Mouse (Mus musculus): ENCODE measurements around the gene Spryd3. TPM values are rescaled to one million over a fixed set of nuclear protein-coding genes. Genes with fewer than 3 reads are reported as not detected.

Gene Spryd3
- total and polyA plus RNA-seq, 3 experiments, result 13.4 to 23.1 (median 14.2) TPM

DNA sequence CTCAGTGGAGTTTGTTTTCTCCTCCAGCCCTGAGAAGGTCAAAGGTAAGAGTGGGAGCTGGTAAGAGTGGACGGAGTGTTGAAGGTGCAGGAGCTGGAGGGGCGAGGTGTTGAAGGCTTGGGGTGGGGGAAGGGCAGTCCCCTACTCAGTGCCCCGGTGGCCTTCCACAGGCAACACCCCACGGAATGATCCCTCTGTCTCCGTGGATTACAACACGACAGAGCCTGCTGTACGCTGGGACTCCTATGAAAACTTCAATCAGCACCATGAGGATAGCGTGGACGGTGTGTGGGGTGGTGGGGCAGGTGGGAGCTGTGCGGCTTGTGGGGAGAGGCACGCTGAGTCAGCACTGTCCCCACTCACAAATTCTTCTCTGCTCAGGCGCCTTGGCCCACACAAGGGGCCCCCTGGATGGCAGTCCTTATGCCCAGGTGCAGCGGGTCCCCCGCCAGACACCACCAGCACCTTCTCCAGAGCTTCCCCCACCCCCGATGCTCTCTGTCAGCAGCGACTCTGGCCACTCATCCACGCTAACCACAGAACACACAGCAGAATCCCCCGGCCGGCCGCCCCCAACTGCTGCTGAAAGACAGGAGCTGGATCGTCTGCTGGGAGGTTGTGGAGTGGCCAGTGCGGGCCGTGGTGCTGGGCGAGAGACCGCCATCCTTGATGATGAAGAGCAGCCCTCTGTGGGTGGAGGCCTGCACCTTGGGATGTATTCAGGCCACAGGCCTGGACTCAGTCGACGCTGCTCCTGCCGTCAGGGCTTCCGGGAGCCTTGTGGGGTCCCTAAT lies 25.1 kb downstream of the Spryd3 start:
- Histone ChIP-seq H3K9ac (ENCODE audit: low read depth, low read length) (no peak overlapping the region), H3K27ac (no peak overlapping the region), H3K36me3 (ENCODE audit: control insufficient read depth, insufficient read depth, low read length) (peaks cover 50% of the 10 kb centered on the region), H3K4me3 (no peak overlapping the region), H3K79me2 (replicated peaks; ENCODE audit: control insufficient read depth, insufficient read depth, low read length) (no peaks in the 10 kb centered on the region), H3K27me3 (ENCODE audit: control insufficient read depth, insufficient read depth, low read length) (no peaks in the 10 kb centered on the region), H3K4me1 (ENCODE audit: control insufficient read depth, insufficient read depth, low read length) (peaks cover 26% of the 10 kb centered on the region)
- TF ChIP-seq EP300 (IDR thresholded peaks at IDR 0.05; ENCODE audit: insufficient read depth, low read depth, low read length) (no peak), POLR2A (IDR thresholded peaks at IDR 0.05; ENCODE audit: insufficient read depth, low read depth, low read length) (no peak), CTCF (IDR thresholded peaks at IDR 0.05) (no peak)
- intact Hi-C loops (cut with DNase I), result loop anchor here (10.0 kb wide), 1 partner anchor 114 kb away; no protein-coding TSS in a partner anchor
- DNase-seq, result peak in 1 of 2 experiments; percentile 29
- 76% methylated on average over 29 of the region's 29 CpGs for WGBS

DNA sequence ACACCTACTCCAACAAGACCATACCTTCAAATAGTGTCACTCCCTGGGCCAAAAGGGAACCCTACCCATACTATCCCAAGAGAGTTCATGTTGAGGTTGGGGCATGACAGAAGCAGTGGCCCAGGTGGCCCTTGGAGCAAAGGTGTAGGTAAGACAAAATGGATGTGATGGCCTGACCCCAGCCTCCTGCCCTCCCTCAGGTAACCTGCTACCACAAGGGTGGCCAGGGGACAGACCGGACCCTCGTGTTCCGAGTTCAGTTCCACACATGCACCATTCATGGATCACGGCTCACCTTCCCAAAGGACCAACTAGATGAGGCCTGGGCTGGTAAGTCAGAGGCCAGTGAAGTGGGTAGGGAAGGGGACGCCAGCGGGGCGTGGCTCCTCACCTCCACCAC lies 25.8 kb downstream of the Spryd3 start:
- H3K36me3 ChIP-seq (ENCODE audit: control insufficient read depth, insufficient read depth, low read length), result peaks cover 49% of the 10 kb centered on the region
- no peak for TF ChIP-seq POLR2A (IDR thresholded peaks at IDR 0.05; ENCODE audit: insufficient read depth, low read depth, low read length)
- TF ChIP-seq CTCF (IDR thresholded peaks at IDR 0.05), result no peak
- no peak for TF ChIP-seq EP300 (IDR thresholded peaks at IDR 0.05; ENCODE audit: insufficient read depth, low read depth, low read length)
- H3K4me1 ChIP-seq (ENCODE audit: control insufficient read depth, insufficient read depth, low read length), result peaks cover 27% of the 10 kb centered on the region
- intact Hi-C loops (cut with DNase I), result loop anchor here (10.0 kb wide), 1 partner anchor 115 kb away; no protein-coding TSS in a partner anchor
- no peak overlapping the region for H3K27ac ChIP-seq
- DNase-seq, result peak in 1 of 2 experiments; percentile 31
- H3K4me3 ChIP-seq, result no peak overlapping the region
- no peak overlapping the region for H3K9ac ChIP-seq (ENCODE audit: low read depth, low read length)
- 90% methylated on average over 7 of the region's 7 CpGs for WGBS
- H3K27me3 ChIP-seq (ENCODE audit: control insufficient read depth, insufficient read depth, low read length), result no peaks in the 10 kb centered on the region
- no peaks in the 10 kb centered on the region for H3K79me2 ChIP-seq (replicated peaks; ENCODE audit: control insufficient read depth, insufficient read depth, low read length)

DNA sequence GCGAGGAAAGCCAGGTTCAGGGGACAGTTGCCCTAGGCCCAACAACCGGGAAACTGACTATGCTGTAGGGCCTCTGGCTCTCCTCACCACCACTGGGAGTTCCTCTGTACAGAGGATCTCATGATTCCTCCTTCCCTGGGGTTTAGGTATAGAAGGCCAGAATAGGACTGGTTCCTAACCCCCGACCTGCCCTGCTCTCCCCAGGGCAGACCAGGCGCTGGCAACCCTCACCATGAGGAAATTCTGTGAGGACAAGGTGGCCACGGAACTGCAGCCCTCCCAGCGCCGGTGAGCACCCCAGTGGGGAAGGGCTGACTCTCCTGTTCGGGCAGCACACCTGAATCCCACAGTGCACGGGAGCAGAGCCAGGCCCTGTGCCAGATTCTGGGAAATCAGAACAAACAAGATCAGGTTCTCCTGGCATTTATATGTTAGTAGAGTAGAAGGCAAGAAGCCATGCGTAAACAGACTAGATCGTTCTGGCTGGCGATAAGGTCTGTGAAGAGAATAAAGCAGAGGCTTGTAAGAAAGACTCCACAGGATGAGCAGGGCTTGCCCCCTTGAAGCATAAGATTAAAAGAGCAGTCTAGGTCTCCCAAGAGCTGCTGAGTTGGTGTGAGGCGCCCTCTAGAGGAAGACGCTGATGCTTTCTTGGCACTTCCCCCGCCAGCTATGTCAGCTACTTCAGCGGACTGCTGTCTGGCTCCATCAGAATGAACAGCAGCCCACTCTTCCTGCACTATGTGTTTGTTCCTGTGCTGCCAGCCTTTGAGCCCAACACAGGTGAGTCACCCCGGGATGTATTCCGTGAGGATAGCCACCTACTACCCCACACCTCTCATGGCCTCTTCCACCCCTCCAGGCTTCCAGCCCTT lies 27.1 kb downstream of the Spryd3 start:
- H3K27me3 ChIP-seq (ENCODE audit: control insufficient read depth, insufficient read depth, low read length), result no peaks in the 10 kb centered on the region
- H3K27ac ChIP-seq, result peak overlapping the region; percentile 22; the same call in 1 of the 2 replicates
- peaks cover 41% of the 10 kb centered on the region for H3K36me3 ChIP-seq (ENCODE audit: control insufficient read depth, insufficient read depth, low read length)
- 41% methylated on average over 18 of the region's 18 CpGs for WGBS
- no peak overlapping the region for H3K4me3 ChIP-seq
- intact Hi-C loops (cut with DNase I), result loop anchor here (2.0 to 10.0 kb wide), 2 partner anchors 38 to 296 kb away; partner anchors contain the start of gene Sp1
- peak; percentile 79 to 80 for DNase-seq
- TF ChIP-seq CTCF (IDR thresholded peaks at IDR 0.05), result peak; percentile 88
- TF ChIP-seq EP300 (IDR thresholded peaks at IDR 0.05; ENCODE audit: insufficient read depth, low read depth, low read length), result peak; percentile 62
- no peak for TF ChIP-seq POLR2A (IDR thresholded peaks at IDR 0.05; ENCODE audit: insufficient read depth, low read depth, low read length)
- no peaks in the 10 kb centered on the region for H3K79me2 ChIP-seq (replicated peaks; ENCODE audit: control insufficient read depth, insufficient read depth, low read length)
- H3K9ac ChIP-seq (ENCODE audit: low read depth, low read length), result 0 out of 2 replicates have a peak overlapping the region, but pooled peaks have one; percentile 20
- peaks cover 26% of the 10 kb centered on the region for H3K4me1 ChIP-seq (ENCODE audit: control insufficient read depth, insufficient read depth, low read length)

DNA sequence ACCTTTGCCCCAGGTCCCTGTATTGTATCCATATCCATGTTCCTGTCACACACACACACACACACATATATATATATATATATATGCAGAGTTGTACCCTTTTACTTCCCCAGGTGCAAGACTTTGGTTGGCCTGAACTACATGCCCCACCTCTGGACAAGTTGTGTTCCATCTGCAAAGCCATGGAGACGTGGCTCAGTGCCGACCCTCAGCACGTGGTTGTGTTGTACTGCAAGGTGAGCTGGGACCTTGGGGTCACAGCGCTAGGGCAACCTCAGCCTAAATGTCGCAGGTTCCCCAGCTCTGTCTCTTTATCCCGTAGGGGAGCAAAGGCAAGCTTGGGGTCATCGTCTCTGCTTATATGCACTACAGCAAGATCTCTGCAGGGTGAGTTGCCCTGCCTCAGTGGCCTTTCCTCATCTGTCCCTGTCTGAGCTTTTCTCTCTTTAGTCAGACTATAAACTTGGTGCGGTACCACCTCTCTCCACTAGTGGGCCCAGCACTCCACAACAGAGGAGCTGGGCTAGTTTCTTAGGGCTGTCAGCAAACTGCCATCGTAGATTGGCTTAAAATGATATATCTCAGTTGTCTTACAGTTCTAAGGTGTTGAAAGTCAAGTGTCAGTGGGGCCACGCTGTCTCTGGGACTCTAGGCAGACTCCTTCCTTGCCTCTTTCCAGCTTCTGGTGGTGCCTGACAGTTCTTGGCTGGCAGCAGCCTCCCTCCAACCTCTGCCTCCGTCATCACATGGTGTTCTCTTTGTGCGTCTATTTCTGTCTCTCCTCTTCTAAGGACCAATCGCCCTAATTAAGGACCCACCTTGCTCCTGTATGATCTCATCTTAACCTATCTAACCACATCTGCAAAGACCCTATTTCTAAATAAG lies 28.1 kb downstream of the Spryd3 start:
- Histone ChIP-seq H3K27me3 (ENCODE audit: control insufficient read depth, insufficient read depth, low read length) (no peaks in the 10 kb centered on the region), H3K9ac (ENCODE audit: low read depth, low read length) (no peak overlapping the region), H3K36me3 (ENCODE audit: control insufficient read depth, insufficient read depth, low read length) (peaks cover 32% of the 10 kb centered on the region), H3K79me2 (replicated peaks; ENCODE audit: control insufficient read depth, insufficient read depth, low read length) (no peaks in the 10 kb centered on the region), H3K27ac (peak overlapping the region; percentile 22), H3K4me1 (ENCODE audit: control insufficient read depth, insufficient read depth, low read length) (peaks cover 23% of the 10 kb centered on the region), H3K4me3 (no peak overlapping the region)
- TF ChIP-seq EP300 (IDR thresholded peaks at IDR 0.05; ENCODE audit: insufficient read depth, low read depth, low read length) (0 out of 2 replicates have a peak, but pooled peaks have one; percentile 40), POLR2A (IDR thresholded peaks at IDR 0.05; ENCODE audit: insufficient read depth, low read depth, low read length) (no peak), CTCF (IDR thresholded peaks at IDR 0.05) (peak; percentile 89)
- DNase-seq, result peak; percentile 57 to 69
- intact Hi-C loops (cut with DNase I), result loop anchor here (2.0 to 10.0 kb wide), 2 partner anchors 39 to 297 kb away; partner anchors contain the start of gene Sp1
- WGBS, result 41% methylated on average over 13 of the region's 13 CpGs
